Mouse (Mus musculus) hindbrain, embryonic 16.5 days (tissue): ENCODE data around the gene Psmd12. TPM values are rescaled to one million over a fixed set of nuclear protein-coding genes. Genes with fewer than 3 reads are reported as not detected.

Experiments used
- ATAC-seq: fragments of 200-750 bp; cut with Nextera tagmentation; 2 replicates; pipeline ENCODE4 v1.8.0; 2017; ENCODE audit warnings: moderate TSS enrichment, moderate library complexity
- H3K27ac ChIP-seq: fragments of 300-500 bp; sonication (generic); 2 replicates; pipeline ENCODE4 v1.5.1; 2014; ENCODE audit warnings: low read depth, mild to moderate bottlenecking, control low read depth, low read length, moderate library complexity
- H3K27me3 ChIP-seq: fragments of 300-500 bp; sonication (generic); replicated peaks from 2 replicates; pipeline ENCODE4 v1.6.1; 2014; ENCODE audit warnings: low read length; ENCODE audit not compliant: control insufficient read depth, insufficient read depth
- H3K36me3 ChIP-seq: fragments of 300-500 bp; sonication (generic); 2 replicates; pipeline ENCODE4 v1.6.1; 2014; ENCODE audit warnings: mild to moderate bottlenecking, low read length, moderate library complexity, mixed read lengths; ENCODE audit not compliant: control insufficient read depth, insufficient read depth
- H3K4me1 ChIP-seq: fragments of 300-500 bp; sonication (generic); 2 replicates; pipeline ENCODE4 v1.6.1; 2014; ENCODE audit warnings: low read depth, low read length; ENCODE audit not compliant: control insufficient read depth, insufficient read depth
- H3K4me2 ChIP-seq: fragments of 300-500 bp; sonication (generic); 2 replicates; pipeline ENCODE4 v1.6.1; 2014; ENCODE audit warnings: mild to moderate bottlenecking, low read length, control low read depth, moderate library complexity
- H3K4me3 ChIP-seq: fragments of 300-500 bp; sonication (generic); 2 replicates; pipeline ENCODE4 v1.5.1; 2014; ENCODE audit warnings: mild to moderate bottlenecking, low read length, control low read depth, moderate library complexity
- H3K9ac ChIP-seq: fragments of 300-500 bp; sonication (generic); 2 replicates; pipeline ENCODE4 v1.6.1; 2014; ENCODE audit warnings: low read depth, mild to moderate bottlenecking, control low read depth, low read length, moderate library complexity
- H3K9me3 ChIP-seq: fragments of 300-500 bp; sonication (generic); 2 replicates; pipeline ENCODE4 v1.6.1; 2014; ENCODE audit warnings: mild to moderate bottlenecking, low read length, moderate library complexity; ENCODE audit not compliant: control insufficient read depth
- WGBS: fragments of 180-500 bp; shearing (Covaris S2); extraction: QIAGEN DNeasy Blood & Tissue Kit; methylation state at CpG from one replicate; pipeline ENCODE4 v1.1.7; 2014; 5-methylcytosine and 5-hydroxymethylcytosine counted together
- polyA plus RNA-seq: library from polyadenylated mRNA; unstranded; fragments of >200 nt; fragmentation: Nextera tagmentation; extraction: Ambion mirVana; gene quantifications from 2 replicates; pipeline ENCODE4 v1.2.1, GENCODE M21; 2015

Psmd12 gene
- polyA plus RNA-seq, 1 experiment from 2014 or later = 157 TPM

DNA sequence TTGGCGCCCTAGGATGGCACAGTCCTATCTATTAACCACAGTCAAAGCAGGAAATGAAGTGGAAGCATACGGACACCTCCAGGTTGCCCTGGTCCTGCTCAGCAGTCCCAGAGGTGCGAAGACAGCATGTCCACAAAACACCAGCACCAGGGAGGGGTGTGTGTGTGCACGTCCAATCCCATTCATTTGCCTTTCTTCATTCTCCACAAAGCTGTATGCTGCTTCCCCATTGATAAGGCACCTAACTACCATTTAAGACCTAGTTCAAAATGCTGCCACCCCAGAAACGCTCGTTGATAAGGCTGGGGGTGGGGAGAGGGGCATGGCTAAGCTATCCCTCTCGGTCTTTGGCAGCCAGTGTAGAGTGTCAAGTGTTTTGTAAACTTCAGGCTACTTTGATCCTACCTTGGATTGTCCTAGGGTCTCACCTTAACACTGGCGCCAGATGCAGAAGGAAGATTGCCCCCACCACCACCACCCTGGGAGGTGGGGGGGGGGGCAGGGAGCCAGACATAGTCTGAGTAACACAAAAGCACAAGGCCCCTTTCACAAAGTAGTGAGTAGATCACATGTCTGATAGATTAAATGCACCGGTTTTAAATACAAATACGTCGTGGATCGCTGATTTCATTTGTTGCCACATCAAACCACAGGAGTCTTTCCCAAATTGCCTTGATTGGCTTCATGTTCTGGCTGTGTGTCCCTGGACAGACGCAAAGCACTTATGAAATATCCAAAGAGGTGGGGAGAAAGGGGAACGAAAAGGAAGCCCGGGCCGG, 10.8 kb upstream of the Psmd12 start:
- Histone ChIP-seq H3K9ac (peak overlapping the region; percentile 92), H3K36me3 (no peaks in the 10 kb centered on the region), H3K4me2 (peak overlapping the region; percentile 66), H3K4me3 (peak overlapping the region; percentile 82), H3K27ac (peak overlapping the region; percentile 90), H3K27me3 (no peaks in the 10 kb centered on the region), H3K9me3 (no peaks in the 10 kb centered on the region), H3K4me1 (peaks cover 16% of the 10 kb centered on the region)
- peak; percentile 4; the same call in 1 of the 2 replicates for ATAC-seq
- WGBS = 18% methylated on average over 16 of the region's 16 CpGs

DNA sequence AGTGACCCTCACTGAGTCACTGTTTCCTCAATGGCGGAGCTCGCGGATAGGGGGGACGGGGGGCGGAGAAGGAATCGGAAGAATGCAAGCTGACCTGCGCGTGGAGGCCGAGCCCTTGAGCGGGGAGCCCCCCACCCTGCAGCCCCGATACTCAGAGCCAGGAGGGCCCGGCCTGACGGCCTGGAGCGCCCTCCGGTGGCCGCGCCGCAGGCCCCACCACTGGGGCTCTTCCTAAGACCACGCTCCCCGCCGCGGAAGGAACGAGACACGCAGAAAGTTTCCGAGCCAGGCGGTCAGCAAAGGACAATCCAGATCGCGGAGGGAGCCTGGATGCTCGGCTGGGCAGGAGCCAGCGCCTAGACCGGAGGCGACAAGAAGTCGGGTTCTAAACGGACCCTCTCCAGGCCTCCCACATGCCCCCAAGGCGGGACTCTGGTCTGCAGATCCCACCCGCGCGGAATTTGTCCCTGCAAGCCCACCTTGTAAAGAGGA, 10.2 kb upstream of the Psmd12 start:
- Histone ChIP-seq H3K9me3 (no peaks in the 10 kb centered on the region), H3K36me3 (no peaks in the 10 kb centered on the region), H3K9ac (peak overlapping the region; percentile 92), H3K4me3 (peak overlapping the region; percentile 82), H3K4me1 (peaks cover 16% of the 10 kb centered on the region), H3K27me3 (no peaks in the 10 kb centered on the region), H3K4me2 (peak overlapping the region; percentile 66), H3K27ac (peak overlapping the region; percentile 90)
- peak; percentile 89 for ATAC-seq
- 0% methylated on average over 38 of the region's 38 CpGs for WGBS

DNA sequence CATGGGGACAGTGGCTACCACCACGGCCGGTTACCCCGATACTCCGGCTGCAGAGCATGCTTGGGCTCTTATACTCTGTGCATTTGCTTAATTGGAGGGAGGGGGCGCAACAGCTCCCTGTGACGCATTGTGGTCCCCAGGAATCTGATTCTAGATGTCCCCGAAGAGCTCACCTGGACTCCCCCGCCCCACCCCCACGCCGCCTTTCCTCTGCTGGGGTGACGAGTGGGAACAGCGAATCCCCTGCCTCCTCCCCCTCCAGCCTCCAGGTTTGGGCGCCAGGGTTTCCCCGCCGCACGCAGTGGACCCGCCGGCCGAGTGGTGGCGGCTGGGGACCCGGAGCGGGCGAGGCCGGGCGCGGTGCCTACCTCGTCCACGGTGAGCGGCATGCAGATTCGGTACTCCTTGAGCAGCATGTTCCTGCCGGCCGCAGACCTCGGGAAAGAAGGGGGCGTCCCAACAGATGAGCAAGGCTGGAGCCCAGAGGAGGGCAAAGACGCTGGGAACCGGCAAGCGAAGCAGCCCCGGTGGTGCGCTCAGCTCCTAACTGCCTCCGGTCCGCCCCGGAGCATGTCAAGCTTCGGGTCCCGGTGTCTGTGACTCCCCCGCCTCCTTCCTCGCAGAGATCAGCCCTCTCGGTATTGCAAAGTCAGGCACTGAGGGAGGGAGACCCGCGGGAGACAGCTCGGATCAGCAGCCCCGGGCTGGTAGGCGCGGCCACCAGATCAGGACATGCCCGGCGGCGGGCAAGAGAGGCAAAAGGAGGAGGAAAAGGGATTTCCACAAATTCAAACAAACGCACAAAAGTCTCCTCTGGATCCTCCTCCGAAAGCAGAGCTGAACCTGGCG, 9.5 kb upstream of the Psmd12 start:
- peaks cover 16% of the 10 kb centered on the region for H3K4me1 ChIP-seq
- peak overlapping the region; percentile 66 for H3K4me2 ChIP-seq
- peak; percentile 64 for ATAC-seq
- under 1% methylated on average over 56 of the region's 59 CpGs for WGBS
- peak overlapping the region; percentile 90 for H3K27ac ChIP-seq
- peak overlapping the region; percentile 82 for H3K4me3 ChIP-seq
- no peaks in the 10 kb centered on the region for H3K36me3 ChIP-seq
- peak overlapping the region; percentile 92 for H3K9ac ChIP-seq
- H3K27me3 ChIP-seq = no peaks in the 10 kb centered on the region
- H3K9me3 ChIP-seq = no peaks in the 10 kb centered on the region

DNA sequence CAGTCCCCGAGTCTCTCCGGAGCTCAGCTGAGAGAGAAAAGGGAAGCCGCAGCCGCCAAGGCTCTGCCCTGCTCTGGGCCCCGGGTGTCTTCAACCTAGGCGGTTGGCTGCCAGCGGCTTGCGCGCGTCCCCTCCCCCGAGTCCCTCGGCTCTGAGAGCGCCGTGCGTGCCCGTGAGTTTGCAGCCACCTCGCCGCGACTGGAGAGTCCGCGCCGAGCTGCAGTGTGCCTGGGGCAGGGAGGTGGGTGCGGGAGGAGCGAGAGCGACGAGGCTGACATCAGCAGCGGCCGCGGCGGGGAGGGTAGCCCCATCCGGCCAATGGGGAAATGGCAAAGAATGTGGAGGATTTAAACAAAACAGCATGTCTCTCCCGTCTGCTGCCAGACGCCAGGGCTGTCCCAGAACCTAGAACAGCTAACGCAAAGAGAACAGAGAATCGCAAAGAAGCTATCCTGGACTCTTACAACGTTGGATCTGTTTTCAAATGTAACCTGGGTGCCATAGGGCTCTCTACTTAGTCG, 8.7 kb upstream of the Psmd12 start, which contains the start of gene Pitpnc1:
Pitpnc1 (minus strand) TSS at position 179 of the 521 bp plus-strand sequence.
- peak within 1 kb of the TSS; percentile 82 for H3K4me3 ChIP-seq
- peaks cover 16% of the 10 kb centered on the region for H3K4me1 ChIP-seq
- under 1% methylated on average over 37 of the region's 37 CpGs for WGBS
- H3K27me3 ChIP-seq = no peaks in the 10 kb centered on the region
- peak within 1 kb of the TSS; percentile 90 for H3K27ac ChIP-seq
- peak within 1 kb of the TSS; percentile 66 for H3K4me2 ChIP-seq
- peak within 1 kb of the TSS; percentile 92 for H3K9ac ChIP-seq
- H3K36me3 ChIP-seq = no peaks in the 10 kb centered on the region
- ATAC-seq = peak; percentile 91
- H3K9me3 ChIP-seq = no peaks in the 10 kb centered on the region

GRCm38 (mm10) chr11:107471071-107471720, 8.1 kb upstream of the Psmd12 start:
- Histone ChIP-seq H3K27me3 (no peaks in the 10 kb centered on the region), H3K27ac (peak overlapping the region; percentile 90)
- WGBS = 6% methylated on average over 11 of the region's 11 CpGs

GRCm38 (mm10) chr11:107472304-107472703, 7.0 kb upstream of the Psmd12 start:
- no peaks in the 10 kb centered on the region for H3K9me3 ChIP-seq

More at GRCm38 (mm10) chr11:107471071-107471720, 8.1 kb upstream of the Psmd12 start:
- no peak for ATAC-seq
- Histone ChIP-seq H3K9ac (peak overlapping the region; percentile 92), H3K9me3 (no peaks in the 10 kb centered on the region), H3K36me3 (no peaks in the 10 kb centered on the region), H3K4me3 (peak overlapping the region; percentile 82), H3K4me2 (peak overlapping the region; percentile 66), H3K4me1 (peaks cover 16% of the 10 kb centered on the region)

DNA sequence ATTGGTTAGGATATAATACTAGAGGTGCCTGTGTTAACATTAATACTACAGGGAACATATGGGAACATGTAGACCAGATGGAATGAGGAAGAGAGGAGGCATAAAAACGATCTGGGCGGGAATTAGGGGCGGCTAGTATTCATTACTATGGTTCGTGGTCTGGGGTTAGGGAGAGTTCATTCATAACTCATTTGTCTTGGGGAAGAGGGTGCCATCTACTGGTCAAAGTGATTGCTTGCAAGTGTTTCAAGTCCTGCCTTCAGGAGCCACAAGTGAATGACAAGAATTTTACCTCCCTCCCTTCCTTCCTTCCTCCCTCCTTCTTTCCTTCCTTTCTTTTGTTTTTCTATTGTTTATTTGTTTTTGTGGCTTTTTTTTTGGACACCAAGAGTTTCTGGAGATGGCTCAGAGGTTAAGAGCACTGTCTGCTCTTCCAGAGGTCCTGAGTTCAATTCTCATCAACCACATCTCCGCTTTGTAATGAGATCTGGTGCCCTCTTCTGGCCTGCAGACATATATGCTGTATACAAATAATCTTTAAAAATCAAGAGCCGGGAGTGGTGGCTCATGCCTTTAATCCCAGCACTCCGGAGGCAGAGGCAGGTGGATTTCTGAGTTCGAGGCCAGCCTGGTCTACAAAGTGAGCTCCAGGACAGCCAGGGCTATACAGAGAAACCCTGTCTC, 6.0 kb upstream of the Psmd12 start:
- no peak for ATAC-seq
- H3K27ac ChIP-seq = no peak overlapping the region
- no peak overlapping the region for H3K9ac ChIP-seq
- no peak overlapping the region for H3K4me3 ChIP-seq
- H3K36me3 ChIP-seq = no peaks in the 10 kb centered on the region
- no peak overlapping the region for H3K4me2 ChIP-seq
- no peaks in the 10 kb centered on the region for H3K9me3 ChIP-seq
- no peaks in the 10 kb centered on the region for H3K27me3 ChIP-seq
- 21% methylated on average over 8 of the region's 8 CpGs for WGBS
- H3K4me1 ChIP-seq = peaks cover 8% of the 10 kb centered on the region

More at GRCm38 (mm10) chr11:107472304-107472703, 7.0 kb upstream of the Psmd12 start:
- no peak overlapping the region for H3K4me2 ChIP-seq
- 84% methylated on average over 3 of the region's 3 CpGs for WGBS
- H3K27ac ChIP-seq = no peak overlapping the region
- no peak overlapping the region for H3K4me3 ChIP-seq
- H3K9ac ChIP-seq = no peak overlapping the region
- no peaks in the 10 kb centered on the region for H3K27me3 ChIP-seq
- no peaks in the 10 kb centered on the region for H3K36me3 ChIP-seq
- ATAC-seq = no peak
- H3K4me1 ChIP-seq = peaks cover 12% of the 10 kb centered on the region

DNA sequence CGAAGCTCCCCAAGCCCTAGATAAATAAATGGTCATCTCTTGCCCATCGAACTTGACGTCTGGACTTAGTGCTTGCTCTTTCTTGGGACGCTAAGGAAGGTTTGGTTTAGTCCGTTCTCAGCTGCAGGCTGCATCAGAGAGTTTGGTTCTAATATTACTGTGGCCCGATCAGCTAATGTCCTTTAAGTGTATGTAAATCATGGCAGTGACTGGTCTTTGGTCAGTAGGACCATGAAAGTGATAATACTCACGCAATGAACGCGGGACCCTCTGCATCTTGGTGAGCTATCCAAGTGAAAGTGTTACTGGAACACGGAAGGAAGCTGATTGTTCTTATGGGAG, 549 bp downstream of the Psmd12 start:
- no peak for ATAC-seq
- Histone ChIP-seq H3K9me3 (no peaks in the 10 kb centered on the region), H3K4me3 (peak overlapping the region; percentile 95), H3K4me1 (peaks cover 16% of the 10 kb centered on the region), H3K36me3 (no peaks in the 10 kb centered on the region), H3K27me3 (no peaks in the 10 kb centered on the region), H3K27ac (peak overlapping the region; percentile 86), H3K4me2 (peak overlapping the region; percentile 95), H3K9ac (peak overlapping the region; percentile 97)
- 2% methylated on average over 10 of the region's 10 CpGs for WGBS
